Mouse (Mus musculus) R1 (cell line): ENCODE data around the gene Srrm4.

Experiments used
- DNase-seq: peaks from one replicate; pipeline ENCODE4 v3.0.0-alpha.2; 2018; ENCODE audit warnings: low read depth, low spot score

The Srrm4 gene

DNA sequence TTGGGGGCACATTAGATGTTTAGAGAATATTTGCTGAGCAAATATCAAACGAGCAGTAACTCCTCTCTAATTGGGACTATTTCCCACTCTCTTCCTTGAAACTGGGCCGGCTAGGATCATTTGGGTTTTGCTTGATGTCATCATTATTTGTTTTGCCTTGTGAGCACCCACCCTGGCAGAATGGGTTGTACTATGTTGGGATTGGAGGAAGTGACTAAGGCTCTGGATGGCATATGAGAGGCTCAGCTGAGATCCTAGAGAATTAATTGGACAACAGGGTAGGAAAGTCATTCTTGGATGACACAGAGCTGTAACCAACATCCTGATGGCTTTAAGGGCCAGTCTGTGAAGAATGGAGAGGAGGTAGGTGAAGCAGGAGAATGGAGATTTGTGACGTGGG lies 185.1 kb downstream of the Srrm4 start:
- no peak for DNase-seq

DNA sequence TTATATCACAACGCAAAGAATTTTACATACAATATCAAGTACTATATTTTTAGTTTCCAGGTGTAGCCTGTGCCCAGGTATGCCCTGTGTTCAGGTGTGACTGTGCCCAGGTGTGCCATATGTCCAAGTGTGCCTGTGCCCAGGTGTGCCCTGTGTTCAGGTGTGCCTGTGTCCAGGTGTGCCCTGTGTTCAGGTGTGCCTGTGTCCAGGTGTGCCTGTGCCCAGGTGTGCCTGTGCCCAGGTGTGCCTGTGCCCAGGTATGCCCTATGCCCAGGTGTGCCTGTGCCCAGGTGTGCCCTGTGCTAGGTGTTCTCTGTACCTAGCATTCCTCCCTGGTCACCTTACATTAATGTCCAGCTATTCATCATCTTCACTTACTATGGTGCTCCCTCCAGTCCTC lies 185.7 kb downstream of the Srrm4 start:
- DNase-seq, result no peak

DNA sequence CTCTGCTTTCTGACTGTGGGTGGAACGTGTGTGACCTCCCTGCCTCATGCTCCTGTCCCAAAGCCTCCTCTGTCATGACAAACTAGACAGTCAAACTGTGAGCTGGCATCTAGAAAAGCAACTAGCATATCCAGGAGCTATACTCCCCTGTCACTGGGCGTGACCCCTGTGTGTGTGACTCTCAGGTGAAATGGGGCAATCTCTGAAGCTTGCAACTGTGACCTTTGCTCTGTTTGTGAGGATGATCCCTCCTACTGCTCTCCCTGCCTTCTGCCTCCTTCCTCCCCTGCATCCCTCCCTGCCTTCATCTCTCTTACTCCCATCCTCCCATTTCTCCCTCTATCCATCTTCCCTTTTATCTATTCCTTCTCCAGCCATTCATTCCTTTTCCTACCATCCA lies 187.6 kb downstream of the Srrm4 start:
- DNase-seq, result no peak

- peak; percentile 52 for DNase-seq
Measured at GRCm38 (mm10) chr5:116400801-116401200, 190.8 kb downstream of the Srrm4 start.

GRCm38 (mm10) chr5:116400042-116400730 lies 191.4 kb downstream of the Srrm4 start:
- peak; percentile 50 for DNase-seq

GRCm38 (mm10) chr5:116396104-116396503 lies 195.5 kb downstream of the Srrm4 start:
- DNase-seq, result peak; percentile 58

DNA sequence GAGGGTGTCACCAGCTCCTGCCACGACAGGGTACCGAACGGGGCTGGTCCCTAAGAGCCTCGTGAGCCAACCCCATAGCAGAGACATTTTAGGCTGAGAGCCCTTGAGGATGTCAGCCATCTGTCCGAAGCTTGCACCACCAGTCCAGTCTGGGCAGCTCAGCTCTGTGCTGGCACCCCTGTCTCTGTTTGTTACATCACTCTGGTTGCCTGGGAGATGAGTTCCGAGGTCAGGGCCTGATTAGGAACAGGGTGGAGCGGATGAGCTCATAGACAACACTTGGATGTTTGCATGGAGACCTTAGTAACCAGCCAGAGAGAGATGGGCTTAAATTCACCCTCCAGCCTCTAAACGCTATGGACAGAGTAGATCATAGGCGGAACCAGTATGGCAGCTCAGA lies 199.0 kb downstream of the Srrm4 start:
- no peak for DNase-seq

- DNase-seq, result no peak
Measured at GRCm38 (mm10) chr5:116389856-116390542, 201.6 kb downstream of the Srrm4 start.

DNA sequence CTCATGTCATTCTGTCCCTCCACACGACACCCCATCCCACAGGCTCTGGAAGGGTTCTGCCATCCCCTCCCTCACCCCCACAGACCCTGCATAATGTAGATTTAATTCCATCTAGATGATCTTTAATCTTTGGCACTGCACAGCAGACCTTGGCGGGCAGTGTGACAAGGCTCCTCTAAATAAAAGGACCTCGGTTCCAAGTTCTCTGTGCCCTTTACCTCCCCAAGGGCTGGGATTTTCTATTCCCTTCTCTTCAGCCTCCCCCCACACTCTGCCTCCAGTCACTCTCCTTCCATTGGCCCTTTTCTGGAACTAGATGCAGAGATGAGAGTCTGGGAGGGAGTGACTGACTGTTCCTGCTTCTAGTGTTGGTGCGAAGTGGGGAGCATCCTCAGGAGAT lies 202.3 kb downstream of the Srrm4 start:
- no peak for DNase-seq
